ENCODE assay signal across 9 mouse cellular contexts in the genomic region with DNA sequence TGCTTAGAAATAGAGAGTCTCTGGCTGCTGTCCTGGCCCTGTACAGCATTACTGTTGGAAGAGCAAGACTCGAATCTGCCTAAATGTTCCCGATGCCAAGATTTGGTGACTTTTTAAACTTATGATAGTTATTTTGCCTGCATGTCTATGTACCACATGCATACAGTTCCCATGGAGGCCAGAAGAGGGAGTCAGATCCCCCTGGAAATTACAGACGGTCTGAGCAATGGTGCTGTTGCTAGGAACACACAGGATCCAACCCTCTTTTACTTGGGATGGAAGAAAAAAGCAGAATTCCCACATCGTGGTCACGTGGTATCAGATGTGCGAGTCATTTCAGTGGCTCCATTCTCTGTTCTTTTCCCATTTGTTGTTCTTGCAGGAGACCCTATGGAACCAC. TPM values are rescaled to one million over a fixed set of nuclear protein-coding genes. Genes with fewer than 3 reads are reported as not detected.
A peak's percentile ranks its signal among the peaks of the same experiment; 100 is the strongest.
DNase-seq lines count a peak whose midpoint lies in the region; ATAC-seq and TF ChIP-seq lines count a peak whose summit lies in the region.
"Had no signal": no experiment of that assay in that cellular context is flagged by ENCODE, and none has a peak within 500 bp of the region (broad histone marks: within the 10 kb centered on the region; RNA-seq: fewer than 3 reads in every experiment).

No protein-coding gene starts in this region.

- H3K27me3 ChIP-seq in lung, embryonic 14.5 days (ENCODE audit: insufficient read depth, low read length): no peaks in the 10 kb centered on the region
- no peaks in the 10 kb centered on the region for H3K27me3 ChIP-seq in intestine, embryonic 16.5 days (replicated peaks; ENCODE audit: control insufficient read depth, insufficient read depth, low read length)

- H3K4me3 ChIP-seq in gastrocnemius, adult 2 months: no peak overlapping the region
- no peak overlapping the region for H3K4me3 ChIP-seq in lung, embryonic 14.5 days (ENCODE audit: low read depth, low read length)
- no peak overlapping the region for H3K4me3 ChIP-seq in intestine, embryonic 16.5 days (ENCODE audit: low read length)
- H3K4me3 ChIP-seq: myocyte had no signal

- TF ChIP-seq CTCF in gastrocnemius, adult 2 months (IDR thresholded peaks at IDR 0.05): peak; percentile 59
- peak; percentile 56 for TF ChIP-seq CTCF in lung, embryonic 14.5 days (IDR thresholded peaks at IDR 0.05; ENCODE audit: low read depth)

- H3K9me3 ChIP-seq in lung, embryonic 14.5 days (ENCODE audit: low read depth, low read length): no peaks in the 10 kb centered on the region
- H3K9me3 ChIP-seq in intestine, embryonic 16.5 days (ENCODE audit: control insufficient read depth, low read length): no peaks in the 10 kb centered on the region

- no peak overlapping the region for H3K27ac ChIP-seq in gastrocnemius, adult 2 months
- no peak overlapping the region for H3K27ac ChIP-seq in lung, embryonic 14.5 days (ENCODE audit: low read depth)
- H3K27ac ChIP-seq in intestine, embryonic 16.5 days (ENCODE audit: low read length): no peak overlapping the region

- intact Hi-C loops in gastrocnemius, adult 2 months (cut with DNase I): loop anchor here (5.0 kb wide), 1 partner anchor 54 kb away; no protein-coding TSS in a partner anchor

- no peak for ATAC-seq in lung, embryonic 14.5 days (ENCODE audit: insufficient read depth)
- ATAC-seq in megakaryocyte progenitor cell, adult 5-6 weeks (replicated peaks; ENCODE audit: poor library complexity): peak; percentile 58
- ATAC-seq in intestine, embryonic 16.5 days: no peak

- WGBS in lung, embryonic 14.5 days: 77% methylated on average over 6 of the region's 6 CpGs
- WGBS in intestine, embryonic 16.5 days: 77% methylated on average over 6 of the region's 6 CpGs

- no peak overlapping the region for H3K4me2 ChIP-seq in lung, embryonic 14.5 days
- no peak overlapping the region for H3K4me2 ChIP-seq in intestine, embryonic 16.5 days (ENCODE audit: low read depth, low read length)

- H3K9ac ChIP-seq in lung, embryonic 14.5 days: no peak overlapping the region
- no peak overlapping the region for H3K9ac ChIP-seq in intestine, embryonic 16.5 days (ENCODE audit: low read depth, low read length)

- DNase-seq in gastrocnemius, adult 2 months: no peak
- DNase-seq in gastrocnemius, adult 18-20 months (ENCODE audit: low spot score): no peak
- DNase-seq in lung, embryonic 14.5 days: peak; percentile 46
- DNase-seq in lung, adult 18-20 months: no peak
- DNase-seq in adipocyte (ENCODE audit: low spot score): peak; percentile 39
- no peak for DNase-seq in heart, adult 11 months

- H3K4me1 ChIP-seq in lung, embryonic 14.5 days (ENCODE audit: insufficient read depth): no peaks in the 10 kb centered on the region
- no peaks in the 10 kb centered on the region for H3K4me1 ChIP-seq in intestine, embryonic 16.5 days (ENCODE audit: control insufficient read depth, insufficient read depth, low read length)

- peaks cover 56% of the 10 kb centered on the region for H3K36me3 ChIP-seq in lung, embryonic 14.5 days (ENCODE audit: insufficient read depth)
- H3K36me3 ChIP-seq in intestine, embryonic 16.5 days (ENCODE audit: control insufficient read depth, insufficient read depth, low read length): peaks cover 3% of the 10 kb centered on the region

RNA-seq across cellular contexts. Expression of a gene that starts 39.2 kb away (rescaled TPM):
- total RNA-seq in gastrocnemius, adult 2 months (2021): not detected
- not detected for total RNA-seq in gastrocnemius, adult 18-20 months (2021)
- 0.18 and 0.64 TPM in 2 replicates for polyA plus RNA-seq in lung, embryonic 14.5 days (2014; fragmentation: Nextera tagmentation; extraction: Ambion mirVana)
- 6.2 and 7.0 TPM in 2 replicates for total RNA-seq in megakaryocyte progenitor cell, adult 5-6 weeks (2015)
- total RNA-seq in megakaryocyte progenitor cell, adult 5-6 weeks (2017): 8.5 and 9.5 TPM in 2 replicates
- polyA plus RNA-seq in intestine, embryonic 16.5 days (2015; fragmentation: Nextera tagmentation; extraction: Ambion mirVana): 0.13 and 0.43 TPM in 2 replicates
- polyA plus RNA-seq: myocyte had no signal

RNA-seq across cellular contexts. Expression of a gene that starts 39.8 kb away (rescaled TPM):
- 10 to 100 TPM; 21.4 to 22.1 TPM for total RNA-seq in gastrocnemius, adult 2 months (2021)
- 10 to 100 TPM; 19.2 to 22.4 TPM for total RNA-seq in gastrocnemius, adult 18-20 months (2021)
- polyA plus RNA-seq in lung, embryonic 14.5 days (2014; fragmentation: Nextera tagmentation; extraction: Ambion mirVana): 22.3 and 23.0 TPM in 2 replicates
- 18.2 and 30.1 TPM in 2 replicates for total RNA-seq in megakaryocyte progenitor cell, adult 5-6 weeks (2015)
- total RNA-seq in megakaryocyte progenitor cell, adult 5-6 weeks (2017): 35.4 and 90.9 TPM in 2 replicates
- 15.2 and 19.7 TPM in 2 replicates for polyA plus RNA-seq in intestine, embryonic 16.5 days (2015; fragmentation: Nextera tagmentation; extraction: Ambion mirVana)

Comparison
In these comparisons a context has a peak if more than half of its experiments do, and no peak if none do; other contexts are left out.
1. DNase-seq: peak in lung, embryonic 14.5 days (single experiment) and adipocyte (single experiment); none in gastrocnemius, adult 2 months (single experiment), gastrocnemius, adult 18-20 months (single experiment), lung, adult 18-20 months (0 of 2) and heart, adult 11 months (single experiment).
2. RNA of a gene that starts 39.2 kb away (total RNA-seq): 6.2 to 9.5 TPM in megakaryocyte progenitor cell, adult 5-6 weeks; not detected in gastrocnemius, adult 18-20 months and not detected in gastrocnemius, adult 2 months; every median in the first group is over 4 times any median in the second.